Mouse (Mus musculus) heart, postnatal 0 days (tissue): ENCODE results near the gene Zc3h18.

Experiments used
- CTCF ChIP-seq: IDR thresholded peaks from 2 replicates; pipeline ENCODE4 v1.5.1; 2016; ENCODE audit warnings: antibody characterized with exemption, control low read depth, low read depth
- EP300 ChIP-seq: IDR thresholded peaks from 2 replicates; pipeline ENCODE4 v1.6.1; 2016; ENCODE audit warnings: antibody characterized with exemption, low read depth

DNA sequence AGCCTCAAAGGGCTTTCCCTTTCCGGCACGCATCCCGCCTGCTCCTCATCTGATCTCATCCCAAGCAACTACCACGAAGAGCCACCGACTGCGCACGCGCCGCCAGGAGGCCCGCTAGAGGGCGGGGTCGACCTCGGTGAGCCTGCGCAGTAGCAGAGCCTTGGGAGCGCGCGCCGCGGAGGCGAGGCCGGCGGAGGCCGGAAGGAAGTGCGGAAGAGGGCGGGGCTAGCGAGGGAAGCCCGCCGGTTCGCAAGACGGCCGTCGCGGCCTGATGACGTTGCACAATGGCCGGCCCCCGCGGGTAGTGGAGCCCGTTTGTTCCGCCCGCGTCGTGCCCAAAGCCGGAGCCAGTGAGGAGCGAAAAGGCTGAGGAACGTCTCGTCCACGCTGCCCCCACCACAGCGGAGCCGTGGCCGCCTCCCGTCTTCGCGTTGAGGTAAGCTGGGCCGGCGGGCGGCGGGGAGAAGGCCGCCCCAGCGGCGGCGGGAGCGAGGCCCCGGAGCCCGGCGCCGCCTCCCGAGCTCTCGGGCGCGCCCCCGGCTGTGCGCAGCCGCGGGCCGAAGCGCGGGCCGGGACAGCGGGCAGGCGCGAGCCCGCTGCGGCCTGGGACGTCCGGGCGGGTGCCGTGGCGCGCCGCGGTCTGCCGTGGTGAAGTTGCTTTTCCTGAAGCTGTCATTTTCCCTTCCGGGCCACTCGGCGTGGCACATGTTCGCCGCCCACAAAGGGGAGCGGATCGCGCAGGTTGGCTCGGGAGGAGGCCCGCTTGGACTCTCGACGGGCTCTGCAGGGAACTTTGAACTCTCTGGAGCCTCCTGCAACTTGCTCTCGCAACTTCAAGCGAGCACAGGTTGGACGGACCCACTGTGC, at the start of gene Zc3h18:
- peak; percentile 58 for TF ChIP-seq CTCF
- no peak for TF ChIP-seq EP300
